Mouse (Mus musculus) liver, adult 10 weeks (tissue): ENCODE results near the gene Vmn2r61. TPM values are rescaled to one million over a fixed set of nuclear protein-coding genes. Genes with fewer than 3 reads are reported as not detected.

ENCODE experiments used
- polyA plus RNA-seq: library from polyadenylated mRNA; stranded (reverse); fragments of 350-450 nt; fragmentation: Illumina TruSeq; extraction: RNeasy Lipid Tissue Mini Kit (QIAGEN cat#74804); gene quantifications from one replicate; pipeline ENCODE4 v1.2.3, GENCODE M21; 2014; ENCODE audit warnings: low read depth, low replicate concordance

Gene Vmn2r61
- not detected for polyA plus RNA-seq

DNA sequence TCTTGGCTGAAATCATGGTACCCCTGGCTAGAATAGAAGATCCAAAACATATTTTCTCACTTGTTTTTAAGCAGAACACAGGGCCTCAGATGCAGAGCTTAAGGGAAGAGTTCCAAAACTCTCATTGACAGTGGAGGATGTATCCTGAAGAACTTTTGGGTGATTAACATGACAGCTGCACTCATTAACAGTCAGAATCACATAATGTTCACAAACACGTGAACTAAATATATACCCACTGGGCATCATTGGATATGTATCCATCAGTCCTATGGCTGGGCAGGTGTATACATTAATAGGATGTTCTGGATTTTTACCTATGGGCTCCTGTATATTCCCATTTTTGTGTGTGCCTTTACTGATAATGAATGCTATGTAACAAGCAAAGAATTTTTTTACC lies at the start of gene Vmn2r61:
Gene Vmn2r61 (plus strand): TSS at position 301 of the 400 bp plus-strand sequence.

Other genes with a start within 250 kb of the Vmn2r61 start
- gene Vmn2r59, start 201.0 kb upstream of the Vmn2r61 start, polyA plus RNA-seq = not detected
- gene Vmn2r60, start 152.3 kb upstream of the Vmn2r61 start, polyA plus RNA-seq = not detected
- gene 4933421I07Rik, start 188.1 kb downstream of the Vmn2r61 start, polyA plus RNA-seq = not detected
- gene Zfp141, start 245.7 kb downstream of the Vmn2r61 start, polyA plus RNA-seq = 14.5 TPM